Mouse (Mus musculus): ENCODE results near the gene Slf2.

DNA sequence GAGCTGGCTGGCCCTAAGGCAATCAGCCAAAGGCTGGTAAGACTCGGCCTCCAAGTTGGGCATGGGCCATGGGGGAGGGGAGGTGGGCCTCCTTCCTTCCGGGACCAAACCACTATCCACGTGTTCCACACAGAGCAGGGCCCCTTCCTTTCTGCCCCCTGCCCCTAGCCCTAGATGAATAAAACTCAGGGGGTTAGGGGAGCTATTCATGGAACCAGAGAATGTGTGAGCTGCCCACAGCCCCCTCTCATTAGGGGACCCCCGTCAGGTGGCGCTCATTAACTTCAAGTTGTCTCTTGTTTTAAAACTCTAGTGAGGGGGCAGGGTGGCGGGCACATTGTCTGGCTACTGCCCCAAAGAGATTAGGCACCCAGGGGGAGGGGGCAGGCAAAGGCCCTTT, 41.4 kb upstream of the Slf2 start:
- no peak for TF ChIP-seq CTCF (IDR thresholded peaks at IDR 0.05; ENCODE audit: low read depth)
- no peak for TF ChIP-seq EP300 (IDR thresholded peaks at IDR 0.05; ENCODE audit: low read depth)
